Mouse (Mus musculus) thymus, postnatal 10 days (tissue): ENCODE results near the gene Gimap8.
"Not testable (repeated sequence)": the region's sequence is repeated elsewhere in the genome, so short reads cannot be mapped to it uniquely, and the experiment has no call there.

Source experiments
- DNase-seq, 2 experiments: peaks; one replicate each; pipeline ENCODE4 v3.0.0; 2021; ENCODE audit warnings: low spot score in 2 of 2

Gimap8 gene

DNA sequence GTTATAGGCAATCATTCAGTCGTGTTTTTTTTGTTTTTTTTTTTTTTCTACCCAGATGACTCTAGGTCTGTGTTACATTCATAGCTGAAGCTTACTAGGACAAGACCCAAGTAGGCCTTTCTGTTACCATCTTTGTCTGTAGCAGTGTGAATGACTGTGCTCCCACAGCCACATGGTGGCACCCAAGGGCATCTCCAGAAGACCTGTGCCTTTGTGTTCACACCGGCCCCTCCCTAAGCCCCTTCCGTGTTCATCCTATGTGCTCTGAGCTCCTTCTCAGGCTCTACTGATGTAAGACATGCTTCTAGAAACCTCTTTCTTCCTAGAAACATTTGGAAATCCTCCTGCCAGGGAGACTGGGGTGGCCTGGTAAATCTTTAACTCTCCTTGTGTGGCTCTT is at the start of gene Gimap8:
Gene Gimap8 (plus strand): TSS at position 240 of the 400 bp plus-strand sequence.
- DNase-seq, result peak; percentile 84 to 85

DNA sequence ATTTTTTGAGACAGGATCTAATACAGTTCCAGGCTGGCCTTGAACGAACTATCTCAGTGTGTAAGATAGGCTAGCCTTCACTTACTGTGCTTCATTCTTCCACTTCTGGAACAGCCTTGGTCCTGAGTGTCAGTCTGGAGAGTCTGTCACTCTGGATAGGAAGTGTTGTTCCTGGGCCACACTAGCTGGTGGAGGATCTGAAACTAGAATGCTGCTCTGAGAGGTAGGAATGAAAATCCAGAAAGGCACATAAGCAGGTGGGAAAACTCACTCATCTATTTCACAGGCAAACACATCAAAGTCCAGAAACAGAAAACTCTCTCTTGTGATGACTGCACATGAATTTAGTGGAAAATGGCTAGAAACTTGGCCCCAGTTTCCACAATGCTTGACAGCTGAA is 46.4 kb upstream of the Gimap8 start:
- no peak for DNase-seq

DNA sequence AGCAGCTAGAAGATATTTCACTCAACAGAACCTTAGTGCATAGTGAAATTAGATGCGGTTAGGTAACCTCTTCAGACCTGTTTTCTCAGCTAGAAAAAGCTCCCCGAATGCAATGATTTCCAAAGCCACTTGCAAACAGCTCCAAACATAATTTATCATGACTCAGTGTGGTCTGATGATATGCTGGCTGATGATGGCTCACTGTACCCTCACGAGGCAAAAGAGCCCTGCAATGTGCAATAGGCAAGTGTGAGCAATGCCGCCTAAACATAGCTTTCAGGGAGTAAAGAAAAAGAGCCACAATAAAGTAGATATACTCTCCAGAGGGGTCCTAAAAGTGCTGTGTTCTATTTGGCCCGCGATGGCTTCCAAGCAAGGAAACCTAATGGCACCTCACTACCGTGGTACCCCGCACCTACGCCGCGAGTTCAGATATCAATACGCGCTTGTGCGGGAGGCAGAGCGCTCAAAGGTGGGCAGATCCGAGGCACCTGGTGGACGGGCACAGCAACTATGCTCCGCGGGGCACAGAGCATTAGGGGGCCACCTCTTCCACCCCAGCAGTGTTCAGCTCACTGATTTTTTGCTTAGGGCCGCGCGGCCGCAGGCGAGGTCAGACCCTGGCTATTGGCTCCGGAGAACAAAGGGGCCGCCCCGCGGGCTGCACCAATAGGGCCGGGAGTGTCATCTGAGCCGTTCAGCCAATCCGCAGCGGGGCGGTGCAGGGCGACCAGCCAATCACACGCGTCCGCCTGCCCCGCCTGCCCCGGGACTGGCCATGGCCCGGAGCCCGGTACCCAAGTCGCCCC is 45.6 kb upstream of the Gimap8 start, which contains the start of gene Zfp775:
Gene Zfp775 (plus strand): TSS at position 793 of the 809 bp plus-strand sequence.
- peak; percentile 88 to 90 for DNase-seq

DNA sequence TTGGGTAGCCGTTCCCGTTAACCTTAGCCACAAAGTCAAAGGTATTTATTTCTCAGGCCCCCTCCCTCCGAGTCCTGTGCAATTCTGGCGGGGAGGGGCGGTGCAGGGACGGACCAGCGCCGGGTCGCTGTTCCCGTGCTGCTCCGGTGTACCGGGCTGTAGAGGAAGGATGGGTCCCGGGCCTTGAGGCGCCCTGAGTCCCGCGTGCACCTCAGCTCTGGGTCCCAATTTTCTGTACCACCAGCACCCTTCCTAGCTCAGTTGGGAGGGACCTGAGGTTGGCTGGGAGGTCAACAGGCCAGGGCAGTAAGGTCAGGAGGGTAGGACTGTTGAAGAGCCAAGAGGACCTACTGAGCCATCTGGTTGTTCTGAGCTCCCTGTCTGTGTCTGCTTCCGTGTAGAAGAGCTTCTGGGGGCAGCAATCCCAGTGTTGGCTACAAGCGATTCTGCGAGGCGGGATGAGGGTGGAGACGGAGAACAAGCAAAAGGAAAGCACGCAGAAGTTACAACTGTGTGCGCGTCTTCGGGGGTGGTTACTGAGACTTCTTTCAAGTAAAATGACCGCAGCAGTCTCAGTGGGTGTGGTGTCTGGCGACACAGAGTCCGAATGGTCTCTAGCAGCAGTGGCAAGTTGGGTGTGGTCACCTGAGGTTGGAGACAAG is 44.8 kb upstream of the Gimap8 start:
- DNase-seq, result no peak

DNA sequence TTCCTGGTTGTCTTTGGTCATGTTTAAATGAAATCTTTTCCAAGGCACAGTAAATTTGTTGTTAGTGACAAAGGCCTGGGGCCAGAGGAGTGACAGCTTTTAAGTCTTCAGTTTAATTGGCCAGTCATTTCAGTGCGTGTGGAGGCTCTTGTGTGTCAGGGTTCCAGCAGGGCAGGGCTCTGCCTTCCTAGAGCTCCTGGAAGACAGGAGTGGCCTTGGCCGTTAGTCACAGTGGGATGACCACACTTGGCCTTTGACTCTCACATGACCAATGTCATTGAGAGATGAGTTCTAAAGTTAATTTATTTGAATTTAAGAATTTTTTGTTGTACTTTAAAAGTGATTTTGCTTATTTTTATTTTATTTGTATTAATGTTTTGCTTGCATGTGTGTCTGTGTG is 38.9 kb upstream of the Gimap8 start:
- DNase-seq, result no peak

DNA sequence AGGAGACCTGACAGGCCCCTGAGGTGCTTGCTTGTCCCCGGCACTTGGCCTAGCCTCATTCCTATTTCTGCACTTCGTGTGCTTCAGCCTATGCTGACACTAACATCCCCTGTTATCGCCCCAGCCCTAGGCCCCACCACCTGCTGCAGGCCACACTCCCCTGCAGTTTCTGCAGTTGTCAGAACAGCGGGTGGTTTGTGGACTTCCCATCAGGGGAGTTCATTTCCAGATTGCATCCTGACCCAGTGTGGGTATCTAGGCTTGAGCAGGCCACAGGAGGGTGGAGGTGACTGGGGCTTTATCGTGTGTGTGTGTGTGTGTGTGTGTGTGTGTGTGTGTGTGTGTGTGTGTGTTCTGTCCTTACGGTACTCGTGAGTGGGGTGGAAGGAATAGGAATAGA is 37.5 kb upstream of the Gimap8 start:
- no peak for DNase-seq

DNA sequence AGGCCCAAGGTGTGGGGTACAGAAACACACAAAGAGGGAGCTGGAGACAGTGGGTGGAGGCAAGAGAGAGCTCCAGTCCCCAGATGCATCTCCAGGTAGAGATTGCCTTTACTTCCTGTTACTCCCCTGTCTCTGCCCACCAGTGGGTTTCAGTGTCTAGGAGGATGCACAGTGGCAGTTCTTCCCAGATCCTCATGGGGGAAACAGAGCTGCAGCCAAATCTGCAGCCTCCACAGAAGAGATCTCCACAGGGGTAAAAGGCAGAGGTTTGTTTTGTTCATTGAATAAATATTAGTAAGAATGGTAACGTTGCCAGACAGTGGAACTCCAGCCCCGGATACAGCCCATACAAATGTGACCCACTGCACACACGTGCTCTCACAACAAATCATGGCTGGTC is 36.4 kb upstream of the Gimap8 start:
- no peak for DNase-seq

DNA sequence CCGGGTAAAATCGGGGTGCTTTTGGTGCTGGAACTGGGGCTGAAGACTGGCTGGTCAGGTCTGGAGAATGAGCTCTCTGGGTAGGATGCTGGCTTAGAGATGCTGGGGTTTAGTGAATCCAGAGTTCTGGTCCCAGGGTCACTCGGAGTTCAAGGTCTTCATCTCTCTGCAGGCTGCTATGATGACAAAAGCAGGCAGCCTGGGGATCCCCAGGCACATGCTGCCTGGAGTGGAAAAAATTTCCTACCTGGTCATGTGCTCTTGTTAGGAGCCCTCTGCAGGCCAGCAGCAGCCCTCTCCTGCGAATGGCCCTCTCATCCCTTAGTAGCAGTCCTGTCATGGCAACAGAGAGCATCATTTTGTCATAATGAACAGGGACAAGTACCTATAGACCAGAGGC is 33.6 kb upstream of the Gimap8 start:
- DNase-seq, result no peak

DNA sequence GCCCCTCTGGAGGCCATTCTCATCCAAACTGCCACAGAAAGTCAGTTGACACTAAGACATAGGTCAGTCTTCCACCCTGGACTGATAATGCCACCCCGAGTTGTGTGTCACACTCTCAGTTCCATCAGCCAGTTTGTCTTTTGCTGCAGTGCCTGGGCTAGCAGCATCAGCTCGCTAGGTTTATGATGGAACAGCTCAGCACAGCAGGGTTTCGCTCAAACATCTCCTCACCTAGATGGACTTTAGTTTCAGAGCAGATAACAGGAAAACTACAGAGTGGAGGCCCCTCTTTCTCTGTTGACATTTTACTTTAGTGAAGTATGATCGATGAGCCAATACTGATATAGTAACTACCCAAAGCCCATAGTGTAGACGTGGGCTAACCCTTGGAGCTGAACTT is 32.3 kb upstream of the Gimap8 start:
- DNase-seq, result no peak

DNA sequence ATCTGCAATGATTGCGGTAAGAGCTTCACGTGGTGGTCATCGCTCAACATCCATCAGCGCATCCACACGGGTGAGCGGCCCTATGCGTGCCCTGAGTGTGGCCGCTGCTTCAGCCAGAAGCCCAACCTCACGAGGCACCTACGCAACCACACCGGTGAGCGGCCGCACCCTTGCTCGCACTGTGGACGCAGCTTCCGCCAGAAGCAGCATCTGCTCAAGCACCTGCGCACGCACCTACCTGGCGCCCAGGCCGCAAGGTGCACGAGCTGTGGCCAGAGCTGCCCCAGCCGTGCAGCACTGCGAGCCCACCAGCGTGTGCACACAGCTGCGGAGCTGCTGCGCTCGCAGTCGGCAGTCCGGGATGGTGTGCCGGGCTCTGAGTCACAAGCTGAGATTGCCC is 27.0 kb upstream of the Gimap8 start:
- DNase-seq, result no peak

DNA sequence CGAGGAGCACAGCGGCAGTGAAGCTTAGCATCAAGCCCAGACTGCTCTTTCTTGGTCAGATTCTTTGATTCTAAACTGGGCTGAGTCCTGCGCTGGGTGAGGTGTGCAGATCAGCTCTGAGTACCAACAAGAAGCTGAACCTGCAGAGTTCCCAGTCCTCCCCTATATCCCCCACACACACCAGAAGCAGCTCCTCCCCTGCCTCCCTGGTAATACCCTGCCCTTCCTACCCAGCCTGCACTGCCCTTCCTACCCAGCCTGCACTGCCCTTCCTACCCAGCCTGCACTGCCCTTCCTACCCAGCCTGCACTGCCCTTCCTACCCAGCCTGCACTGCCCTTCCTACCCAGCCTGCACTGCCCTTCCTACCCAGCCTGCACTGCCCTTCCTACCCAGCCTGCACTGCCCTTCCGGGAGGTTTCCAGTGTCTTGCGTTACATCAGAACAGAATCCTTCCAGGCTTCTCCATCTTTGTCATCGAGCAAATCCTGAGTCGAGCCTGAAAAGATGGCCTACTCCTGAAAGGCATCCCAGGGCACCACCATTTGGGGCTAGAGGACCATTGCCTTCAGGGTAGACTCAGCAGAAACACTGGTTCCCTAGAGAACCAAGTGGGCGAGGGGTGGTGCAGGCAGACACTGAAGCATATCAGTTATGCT is 24.7 kb upstream of the Gimap8 start:
- DNase-seq, result not testable (repeated sequence)

DNA sequence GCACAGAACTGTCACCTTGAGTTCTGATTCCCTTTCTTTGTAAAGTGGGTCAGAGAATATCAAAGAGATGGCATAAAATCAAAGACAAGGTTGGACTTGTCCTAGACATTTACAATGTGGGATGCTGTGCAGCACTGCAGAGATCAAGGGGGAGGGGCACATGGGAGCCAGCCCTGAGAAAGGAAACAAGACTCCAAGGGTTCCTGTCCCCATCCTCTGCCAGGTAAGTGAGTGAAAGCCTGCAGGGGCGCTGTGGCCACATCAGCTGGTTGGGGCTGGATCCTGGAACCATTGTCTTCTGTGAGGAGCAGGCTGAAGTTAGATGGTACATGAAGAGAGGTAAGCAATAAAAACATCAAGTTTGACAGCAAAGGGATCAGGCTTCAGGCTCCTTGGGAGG is 23.6 kb upstream of the Gimap8 start:
- no peak for DNase-seq

DNA sequence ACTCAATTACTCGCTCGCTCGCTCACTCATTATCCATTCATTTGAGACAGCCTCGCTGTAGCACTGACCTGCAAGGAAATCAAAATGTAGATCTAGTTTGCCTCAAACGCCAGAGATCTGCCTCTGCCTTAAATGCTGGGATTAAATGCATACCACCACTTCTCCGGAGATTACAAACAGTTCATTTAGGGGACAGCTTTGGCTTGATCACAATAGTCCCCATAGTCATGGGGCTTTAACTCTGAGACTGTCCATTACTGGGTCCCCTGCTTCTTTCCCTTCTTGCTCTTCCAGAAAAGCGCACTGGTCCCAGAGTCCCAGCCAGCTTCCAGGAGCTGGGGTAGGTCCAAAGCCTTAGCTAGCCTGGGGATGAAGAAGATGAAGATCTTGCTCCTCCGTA is 20.6 kb upstream of the Gimap8 start, which contains the start of gene AI854703:
Gene AI854703 (plus strand): TSS at position 301 of the 400 bp plus-strand sequence.
- DNase-seq, result no peak

DNA sequence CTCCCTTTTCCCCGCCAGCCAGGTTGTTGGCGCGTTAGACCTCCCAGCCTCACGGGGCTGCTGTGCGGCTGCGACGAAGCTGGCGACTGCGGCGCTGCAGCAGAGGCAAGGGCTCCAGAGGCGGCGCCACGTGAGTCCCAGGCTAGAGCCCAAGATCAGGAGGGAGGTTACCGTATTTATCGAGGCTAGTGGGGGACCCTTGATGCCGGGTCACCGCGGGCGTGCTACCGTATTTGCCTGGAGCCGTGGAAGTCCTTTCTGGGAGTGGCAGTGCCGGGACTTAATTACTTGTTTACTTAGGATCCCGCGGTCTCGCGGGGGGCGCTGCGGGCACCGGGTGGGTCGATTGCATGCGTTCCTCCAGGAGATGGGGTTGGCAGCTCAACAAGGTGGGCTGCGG is 20.1 kb upstream of the Gimap8 start:
- DNase-seq, result peak in 1 of 2 experiments; percentile 39

DNA sequence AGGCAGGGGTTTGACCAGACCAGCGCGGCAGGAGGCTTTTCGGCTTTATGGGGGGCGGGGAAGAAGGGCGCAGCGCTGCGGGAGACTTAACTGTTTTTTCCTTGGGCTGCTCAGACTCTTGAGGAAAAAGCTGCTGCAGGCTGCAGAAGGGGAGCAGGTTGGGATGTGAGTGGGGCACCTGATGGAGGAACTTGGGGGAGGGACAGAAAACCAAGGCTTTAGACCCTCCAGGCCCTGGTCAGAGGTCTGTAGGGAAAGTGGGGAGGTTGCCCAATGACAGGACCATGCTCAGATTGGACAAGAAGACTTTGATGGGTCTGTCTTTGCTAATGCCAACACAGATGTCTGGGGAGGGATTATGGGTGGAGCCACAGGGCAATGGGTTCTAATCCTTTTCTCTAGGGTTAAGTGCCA is 19.5 kb upstream of the Gimap8 start:
- DNase-seq, result no peak

DNA sequence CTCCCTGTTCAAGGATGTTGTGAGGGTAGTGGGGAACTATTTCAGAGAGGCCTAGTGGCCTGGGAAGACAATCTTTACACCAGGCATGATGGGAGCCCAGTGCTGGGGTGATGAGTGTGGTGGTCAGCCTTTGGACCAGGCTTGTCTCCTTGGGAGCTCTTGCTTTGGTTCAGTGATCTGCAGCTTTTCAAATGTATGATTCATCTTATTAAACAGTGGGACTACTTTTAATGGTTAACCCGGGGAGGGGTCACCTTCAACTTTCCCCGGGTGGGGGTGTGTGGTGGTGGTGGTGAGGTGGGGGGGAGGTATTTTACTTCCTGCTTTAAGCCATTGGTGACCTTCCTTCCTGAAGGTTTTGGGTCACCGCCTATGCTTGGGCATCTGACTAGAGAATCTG is 18.7 kb upstream of the Gimap8 start:
- DNase-seq, result no peak

DNA sequence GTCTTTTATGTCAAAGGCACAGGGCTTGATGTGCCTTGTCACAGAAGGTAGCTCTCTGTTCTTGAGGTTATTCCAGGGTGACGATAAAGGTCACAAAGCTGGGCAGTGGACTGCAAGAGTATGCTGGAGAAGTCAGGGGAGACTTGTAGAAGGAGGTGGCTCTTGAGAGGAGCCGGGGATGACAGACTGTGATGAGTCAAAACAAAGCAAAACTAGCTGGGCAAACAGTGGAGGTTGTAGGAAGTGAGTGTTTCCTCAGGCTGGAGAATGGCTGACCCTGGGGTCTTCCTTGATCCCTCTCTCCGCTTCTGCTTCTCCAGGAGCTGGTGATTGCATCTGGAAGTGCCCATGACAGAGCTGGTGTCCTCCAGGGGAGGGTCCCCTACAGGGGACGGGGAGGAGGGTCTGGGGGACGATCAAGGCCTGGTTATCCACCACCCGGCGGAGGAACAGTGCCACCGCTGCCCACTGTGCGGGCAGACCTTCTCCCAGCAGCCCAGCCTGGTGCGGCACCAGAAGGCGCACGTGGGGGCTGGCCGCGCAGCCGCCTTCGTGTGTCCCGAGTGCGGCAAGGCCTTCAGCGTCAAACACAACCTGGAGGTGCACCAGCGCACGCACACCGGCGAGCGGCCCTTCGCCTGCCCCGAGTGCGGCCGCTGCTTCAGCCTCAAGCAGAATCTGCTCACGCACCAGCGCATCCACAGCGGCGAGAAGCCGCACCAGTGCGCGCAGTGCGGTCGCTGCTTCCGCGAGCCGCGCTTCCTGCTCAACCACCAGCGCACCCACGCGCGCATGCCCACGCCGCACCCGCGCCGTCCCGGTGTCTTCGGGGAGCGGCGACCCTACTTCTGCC is 18.0 kb upstream of the Gimap8 start:
- peak in 1 of 2 experiments; percentile 41 for DNase-seq

DNA sequence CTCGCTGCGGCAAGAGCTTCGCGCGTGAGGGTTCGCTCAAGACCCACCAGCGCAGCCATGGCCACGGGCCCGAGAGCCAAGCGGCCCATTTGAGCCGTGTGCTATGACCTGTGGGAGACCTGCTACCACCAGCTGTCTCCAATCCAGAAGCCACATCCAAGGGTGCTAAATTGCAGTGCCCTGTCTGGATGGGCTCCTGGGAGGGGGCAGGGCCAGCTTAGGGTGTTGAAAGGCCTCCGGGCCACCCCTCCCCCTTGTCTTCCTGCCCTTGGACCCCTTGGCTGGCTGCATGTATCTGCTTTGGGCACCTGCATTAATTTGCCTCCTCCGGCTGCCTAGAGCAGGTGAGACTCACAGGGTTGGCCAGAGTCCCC is 17.4 kb upstream of the Gimap8 start:
- no peak for DNase-seq

DNA sequence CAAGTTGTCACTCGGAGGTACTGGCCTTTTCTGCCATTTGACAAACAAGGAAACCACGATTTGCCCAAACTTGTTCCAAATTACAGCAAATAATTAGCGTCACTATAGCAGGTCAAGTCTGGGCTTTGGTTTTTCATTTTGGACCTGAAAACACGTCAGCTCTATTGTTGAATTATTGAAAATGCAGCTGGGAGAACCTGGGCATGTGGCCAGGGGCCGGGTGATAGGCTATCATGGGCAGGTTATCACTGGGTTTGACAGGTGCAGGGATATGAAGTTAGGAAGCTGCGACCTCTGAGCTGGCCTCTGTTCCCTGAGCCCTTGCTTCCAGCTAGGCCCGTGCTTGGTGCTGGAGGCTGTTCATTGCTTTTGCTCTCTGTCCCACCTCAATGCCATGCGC is 16.2 kb upstream of the Gimap8 start:
- DNase-seq, result no peak

DNA sequence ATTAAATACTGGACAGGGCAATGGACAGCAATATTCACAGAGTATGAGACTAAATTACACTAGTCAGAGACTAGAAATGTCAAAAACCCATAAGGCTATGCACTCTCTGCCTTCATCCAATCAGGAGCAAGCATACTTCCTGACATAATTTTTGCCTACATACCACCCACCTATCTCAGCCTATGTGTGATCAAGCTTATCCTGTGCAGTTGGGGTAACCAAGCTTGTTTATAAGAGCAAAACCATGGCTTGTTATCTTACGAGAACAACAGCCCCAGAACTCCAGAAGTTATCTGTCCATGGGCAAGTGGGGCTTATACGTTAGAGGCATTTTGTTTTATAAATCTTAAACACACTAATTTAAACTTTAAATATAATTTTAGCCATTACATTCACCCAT is 11.9 kb upstream of the Gimap8 start:
- no peak for DNase-seq

DNA sequence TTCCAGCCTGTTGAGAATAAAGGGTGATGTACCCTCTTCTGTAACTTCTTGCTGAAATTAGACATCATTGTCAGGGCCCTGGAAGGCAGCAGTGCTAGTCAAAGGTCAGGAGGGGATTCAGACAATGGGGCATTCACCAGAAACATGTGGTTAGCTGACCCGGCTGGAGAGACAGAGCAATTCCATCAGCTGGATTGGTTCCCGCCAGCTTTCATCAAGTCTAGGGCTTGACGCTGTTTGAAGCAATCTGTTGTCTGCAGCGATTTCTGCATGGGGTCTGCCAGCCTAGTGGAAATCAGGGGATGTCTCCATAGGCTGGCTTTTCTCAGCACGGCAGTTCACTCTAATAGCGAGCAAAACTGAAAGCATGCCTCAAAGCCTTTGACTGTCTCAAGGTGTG is 10.5 kb upstream of the Gimap8 start:
- no peak for DNase-seq
